Mouse (Mus musculus) lung, postnatal 36 days (tissue): ENCODE data around the gene Actr1b.

ENCODE experiments used
- DNase-seq: peaks from one replicate; pipeline ENCODE4 v3.0.0; 2022; ENCODE audit warnings: mixed read lengths

Gene Actr1b

DNA sequence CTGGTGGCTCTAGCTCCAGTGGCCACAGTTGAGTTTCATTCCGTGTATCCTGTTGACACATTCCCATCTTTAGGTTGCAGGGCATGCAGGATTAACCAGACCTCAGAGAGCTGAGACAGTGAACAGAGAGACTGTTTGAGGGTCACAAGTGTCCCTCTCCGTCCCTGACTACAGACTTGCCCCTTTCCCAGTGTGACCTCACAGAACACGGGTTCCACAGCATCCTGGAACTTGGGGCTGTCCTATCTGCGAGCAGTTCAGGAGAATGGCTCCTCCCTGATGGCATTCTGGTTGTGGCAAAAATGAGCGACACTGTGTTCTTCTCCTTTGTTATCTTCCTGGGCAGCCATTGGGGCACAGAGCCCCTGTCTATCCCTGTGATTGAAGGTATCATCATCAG is at the start of gene Actr1b:
Gene Actr1b (minus strand): TSS at position 112 of the 400 bp plus-strand sequence.
- DNase-seq = no peak

DNA sequence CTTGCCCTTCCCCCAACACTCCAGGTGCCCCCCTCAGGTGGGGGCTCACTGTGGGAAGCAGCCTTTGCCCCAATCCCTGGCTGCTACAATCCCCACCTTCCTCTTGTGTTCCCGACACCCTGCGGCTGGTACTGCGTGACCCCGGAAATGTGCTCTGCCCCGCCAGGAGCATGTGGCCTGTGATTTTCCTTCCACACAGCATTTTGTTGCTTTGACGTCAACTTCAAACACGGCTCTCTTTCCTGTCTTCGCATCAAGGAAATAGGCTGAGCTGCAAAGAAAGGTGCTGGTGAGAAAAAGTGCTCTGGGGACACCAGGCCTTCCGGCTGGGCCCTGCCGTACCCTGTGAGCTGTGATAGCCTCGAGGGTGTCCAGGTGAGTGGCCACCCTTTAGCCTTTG is 47.3 kb upstream of the Actr1b start, which contains the start of gene Zap70:
Gene Zap70 (plus strand): TSS at position 231 of the 400 bp plus-strand sequence.
- no peak for DNase-seq

DNA sequence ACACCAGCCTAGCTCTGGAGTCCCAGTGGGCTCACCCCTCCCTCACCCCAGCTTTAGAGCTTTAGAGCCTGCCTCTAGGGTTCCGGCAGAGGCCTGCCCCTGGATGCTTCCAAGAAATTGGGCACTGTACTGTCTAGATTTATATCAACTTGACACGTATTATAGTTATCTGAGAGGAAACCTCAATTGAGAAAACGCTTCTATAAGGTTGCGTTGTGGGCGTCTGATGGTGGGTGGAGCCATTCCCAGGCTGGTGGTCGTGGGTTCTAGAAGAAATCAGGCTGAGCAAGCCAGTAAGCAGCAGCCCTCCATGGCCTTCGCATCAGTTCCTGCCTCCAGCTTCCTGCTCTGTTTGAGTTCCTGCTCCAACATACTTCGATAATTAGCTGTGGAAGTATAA is 46.8 kb upstream of the Actr1b start:
- DNase-seq = no peak

DNA sequence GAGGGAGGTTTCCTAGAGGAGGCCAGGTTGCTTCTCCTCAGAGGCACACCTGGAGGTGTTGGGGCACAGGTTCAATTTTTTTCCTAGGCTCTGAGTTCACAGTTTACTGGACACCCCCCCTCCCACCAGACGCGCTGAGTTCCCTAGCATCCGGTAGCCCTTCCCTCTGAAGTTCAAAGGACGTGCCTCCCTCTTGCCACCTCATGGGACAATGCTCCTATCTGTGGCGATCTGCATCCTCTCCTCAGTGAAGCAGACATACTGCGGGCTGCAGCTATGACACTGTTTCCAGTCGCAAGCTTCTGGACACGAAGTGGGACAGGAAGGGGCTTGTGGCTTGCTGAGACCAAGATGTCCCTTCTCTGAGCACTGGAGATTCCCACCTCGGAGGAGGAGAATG is 46.2 kb upstream of the Actr1b start:
- no peak for DNase-seq

DNA sequence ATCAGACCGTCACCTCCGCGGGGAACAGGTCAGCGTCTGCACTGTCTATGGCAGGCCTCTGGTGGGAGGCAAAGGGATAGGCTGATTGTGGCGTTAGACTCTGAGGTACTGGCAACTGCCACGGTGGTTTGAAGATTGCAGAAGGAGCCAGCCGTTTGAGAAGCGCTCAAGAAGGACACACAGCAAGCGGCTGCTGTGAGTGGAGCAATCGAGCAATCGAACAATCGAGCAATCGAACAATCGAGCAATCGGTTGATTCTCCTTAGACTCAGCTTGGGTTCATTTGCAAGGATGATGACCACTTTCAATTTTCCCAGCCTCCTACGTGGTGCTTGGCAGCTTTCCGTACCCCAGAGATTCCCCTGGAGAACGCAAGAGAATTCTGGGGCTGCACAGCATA is 44.9 kb upstream of the Actr1b start:
- no peak for DNase-seq

DNA sequence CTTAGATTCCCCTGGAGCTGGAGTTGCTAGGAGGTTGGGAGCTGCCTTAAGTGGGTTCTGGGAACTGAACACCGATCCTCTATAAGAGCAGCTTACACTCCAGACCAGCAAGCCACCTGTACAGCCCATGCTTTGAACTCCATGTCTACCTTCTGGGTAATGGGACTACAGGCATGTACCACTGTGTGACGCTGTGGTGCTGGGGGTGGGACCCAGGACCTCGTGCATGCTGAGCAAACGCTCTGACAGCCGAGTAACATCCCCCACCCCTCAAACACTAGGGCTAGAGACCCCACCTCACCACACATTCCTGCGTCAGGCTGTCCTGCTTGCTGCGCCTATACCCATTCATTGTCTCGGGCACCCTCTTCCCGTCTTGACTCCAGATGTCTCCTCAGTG is 44.3 kb upstream of the Actr1b start:
- no peak for DNase-seq

DNA sequence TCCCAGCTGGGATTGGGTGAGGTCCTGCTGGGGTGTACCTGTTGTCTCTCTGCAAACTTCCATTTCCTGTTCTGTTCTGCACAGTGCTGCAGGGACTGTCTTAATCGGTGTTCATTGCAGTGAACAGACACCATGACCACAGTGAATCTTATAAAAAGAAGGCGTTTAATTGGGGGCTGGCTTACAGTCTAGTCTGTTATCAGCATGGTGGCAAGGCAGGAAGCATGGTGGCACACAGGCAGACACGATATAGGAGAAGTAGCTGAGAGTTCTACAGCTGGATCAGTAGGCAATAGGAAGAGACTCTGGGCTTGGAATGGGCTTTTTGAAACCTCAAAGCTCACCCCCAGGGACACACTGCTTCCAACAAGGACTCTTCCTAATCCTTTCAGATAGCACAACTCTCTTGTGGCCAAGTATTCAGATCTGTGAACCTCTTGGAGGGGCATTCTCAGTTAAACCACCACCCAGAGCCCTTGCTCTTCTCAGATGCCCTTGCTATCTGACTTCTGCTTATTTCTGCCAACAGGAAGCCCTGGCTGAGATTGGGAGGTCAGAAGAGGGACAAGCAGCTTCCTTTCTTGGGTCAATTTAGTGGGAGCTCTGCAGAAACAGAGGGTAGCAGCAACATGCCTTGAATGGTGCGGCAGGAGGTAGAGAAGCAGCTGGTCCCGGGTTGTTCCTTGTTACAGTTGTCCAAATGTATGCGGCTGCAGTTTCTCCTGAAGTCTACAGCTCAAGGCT is 39.9 kb upstream of the Actr1b start:
- no peak for DNase-seq

- peak; percentile 18 for DNase-seq
These were observed 32.2 kb upstream of the Actr1b start for GRCm38 (mm10) chr1:36746452-36746851.

- DNase-seq = no peak
These were observed 31.4 kb upstream of the Actr1b start for GRCm38 (mm10) chr1:36745661-36746060.

GRCm38 (mm10) chr1:36744268-36744944 is 30.2 kb upstream of the Actr1b start:
- peak; percentile 89 for DNase-seq

DNA sequence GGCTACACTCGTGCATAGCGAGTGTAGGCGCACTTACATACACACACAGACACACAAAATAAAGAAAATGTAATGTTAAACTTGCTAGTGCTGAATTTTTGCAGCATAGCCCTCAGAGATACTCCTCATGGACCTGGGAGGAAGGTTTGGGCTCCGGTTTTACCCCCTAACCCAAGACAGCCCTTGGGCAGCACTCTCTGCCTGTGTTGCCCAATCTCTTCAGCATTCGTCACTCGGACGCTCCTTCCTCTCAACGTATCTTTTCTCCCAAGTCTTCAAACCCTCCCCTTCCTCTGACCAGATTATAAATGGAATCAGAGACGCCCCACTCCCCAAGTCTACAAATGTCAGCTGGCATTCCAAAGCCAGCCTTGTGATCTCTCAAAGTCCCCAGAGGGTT is 28.8 kb upstream of the Actr1b start:
- DNase-seq = no peak

GRCm38 (mm10) chr1:36739231-36739630 is 25.0 kb upstream of the Actr1b start:
- no peak for DNase-seq

DNA sequence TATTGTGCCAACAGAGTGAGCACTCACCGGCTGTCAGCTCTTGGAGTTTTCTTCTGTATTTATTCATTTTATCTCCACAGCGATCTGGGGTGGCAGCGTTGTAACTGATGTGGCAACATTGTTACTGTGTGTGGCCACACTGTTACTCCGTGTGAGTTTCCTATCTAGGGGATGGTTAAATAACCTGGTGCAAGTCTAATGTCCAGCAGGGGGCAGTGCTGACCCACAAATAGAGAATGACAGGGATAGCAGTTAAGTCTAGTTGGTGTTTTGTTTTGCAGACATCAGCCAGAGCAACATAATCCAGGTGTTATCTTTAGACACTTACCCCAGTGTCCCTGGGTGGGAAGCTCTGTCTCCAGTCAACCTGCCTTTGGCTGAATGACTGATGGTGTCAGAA is 23.1 kb upstream of the Actr1b start:
- peak; percentile 94 for DNase-seq

- no peak for DNase-seq
These were observed 9.8 kb upstream of the Actr1b start for GRCm38 (mm10) chr1:36724057-36724431.

DNA sequence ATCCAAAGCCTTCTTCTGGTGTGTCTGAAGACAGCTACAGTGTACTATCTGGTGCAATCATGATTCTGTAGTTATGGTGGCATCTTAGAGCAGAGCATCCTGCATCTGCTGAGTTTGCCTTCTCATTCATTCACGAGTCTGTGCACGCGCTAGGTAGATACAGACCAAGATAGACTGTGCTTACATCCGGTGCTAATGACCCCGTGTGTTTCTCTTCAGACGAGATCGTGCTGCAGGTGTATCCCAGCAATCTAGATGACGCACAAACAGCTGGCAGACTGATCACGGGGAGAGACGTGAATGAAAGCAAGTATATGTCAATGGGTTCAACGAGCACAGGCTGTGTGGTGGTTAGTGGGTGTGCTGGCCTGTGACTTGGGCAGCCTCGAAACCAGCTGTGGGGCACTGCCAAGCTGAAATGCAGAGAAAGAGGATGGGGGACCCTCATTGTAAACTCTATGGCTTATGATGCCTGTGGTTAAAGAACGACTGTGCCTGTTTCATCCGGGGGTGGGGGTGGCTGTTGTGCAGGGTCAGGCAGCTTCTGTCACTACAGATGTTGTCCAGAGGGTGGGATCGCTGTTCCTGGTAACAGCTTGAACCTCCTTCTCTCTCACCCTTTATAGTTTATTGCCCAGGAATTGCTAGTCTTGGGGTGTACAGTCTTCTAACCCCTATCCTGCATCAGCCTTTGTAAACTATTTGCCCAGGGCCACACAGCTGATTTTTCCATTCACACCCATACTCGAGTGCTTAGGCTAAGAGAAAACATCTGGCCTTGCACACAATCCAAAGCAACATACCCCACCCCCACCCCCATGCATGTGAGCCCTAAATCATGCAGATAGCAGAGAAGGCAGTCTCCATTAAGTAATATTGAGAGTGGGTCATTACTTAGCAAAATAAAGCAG is 9.2 kb upstream of the Actr1b start:
- no peak for DNase-seq

DNA sequence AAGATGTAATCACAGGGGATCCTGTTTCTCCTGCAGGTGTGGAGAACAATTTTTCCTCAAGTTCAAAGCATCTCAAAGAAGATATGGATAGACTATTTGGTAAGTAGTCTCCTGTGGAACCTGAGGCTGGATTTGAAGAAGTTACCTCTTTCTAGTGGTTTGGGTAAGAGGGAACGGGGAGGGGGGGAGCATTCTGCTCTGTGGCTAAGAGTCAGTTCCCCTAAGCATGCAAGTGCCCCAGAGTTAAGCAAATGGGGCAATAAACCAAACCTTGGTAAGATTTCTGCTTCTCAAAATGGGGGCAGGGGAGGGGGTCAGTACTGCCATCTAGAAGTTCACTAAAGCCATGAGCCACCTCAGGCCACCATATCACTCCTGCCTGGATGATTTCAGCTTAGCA is 4.6 kb upstream of the Actr1b start:
- DNase-seq = no peak

- no peak for DNase-seq
These were observed 3.1 kb downstream of the Actr1b start for GRCm38 (mm10) chr1:36711104-36711503.

- peak; percentile 99 for DNase-seq
These were observed 4.4 kb downstream of the Actr1b start, which contains the start of gene 4933424G06Rik for GRCm38 (mm10) chr1:36709854-36710280. Gene 4933424G06Rik (plus strand): TSS chr1:36710149.

DNA sequence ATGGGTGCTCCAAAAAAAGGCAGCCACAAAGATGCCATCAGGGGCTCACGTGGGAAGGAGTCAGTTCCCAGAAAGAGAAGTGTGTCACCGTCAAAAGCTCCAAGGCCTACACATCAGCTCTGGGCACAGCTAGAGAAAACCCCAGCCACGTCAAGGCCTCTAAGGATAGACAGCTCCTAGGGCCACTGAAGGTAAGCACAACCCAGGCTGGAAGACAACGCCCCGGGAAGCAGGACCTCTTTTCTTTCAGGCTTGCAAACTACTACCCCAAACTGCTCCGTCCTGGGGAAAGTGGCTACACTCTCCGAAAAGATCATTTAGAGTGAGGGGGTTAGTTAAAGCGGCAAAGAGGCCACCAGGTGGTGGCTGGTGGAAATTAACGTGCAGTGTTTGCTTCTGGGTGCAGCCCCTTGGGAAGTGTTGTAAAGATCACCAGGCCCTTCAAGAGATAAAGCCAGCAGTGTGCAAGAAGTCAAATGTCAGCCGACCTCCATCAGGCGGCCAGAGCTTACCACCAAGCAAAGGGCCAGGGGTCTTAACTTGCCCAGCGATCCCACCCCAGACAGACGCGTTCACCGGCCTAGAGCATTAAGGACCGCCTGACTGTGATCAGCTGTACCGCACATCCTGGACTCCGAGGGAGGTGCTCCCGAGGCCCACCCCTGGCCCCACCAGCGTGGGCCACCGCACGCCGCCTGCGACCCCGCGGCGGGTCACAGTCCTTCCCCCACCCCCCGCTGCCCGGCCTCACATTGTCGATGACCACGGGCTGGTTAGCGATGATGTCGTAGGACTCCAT is 5.0 kb downstream of the Actr1b start:
- peak; percentile 44 for DNase-seq

- peak; percentile 7 for DNase-seq
These were observed 5.6 kb downstream of the Actr1b start for GRCm38 (mm10) chr1:36708626-36709025.

- no peak for DNase-seq
These were observed 6.4 kb downstream of the Actr1b start for GRCm38 (mm10) chr1:36707797-36708196.

DNA sequence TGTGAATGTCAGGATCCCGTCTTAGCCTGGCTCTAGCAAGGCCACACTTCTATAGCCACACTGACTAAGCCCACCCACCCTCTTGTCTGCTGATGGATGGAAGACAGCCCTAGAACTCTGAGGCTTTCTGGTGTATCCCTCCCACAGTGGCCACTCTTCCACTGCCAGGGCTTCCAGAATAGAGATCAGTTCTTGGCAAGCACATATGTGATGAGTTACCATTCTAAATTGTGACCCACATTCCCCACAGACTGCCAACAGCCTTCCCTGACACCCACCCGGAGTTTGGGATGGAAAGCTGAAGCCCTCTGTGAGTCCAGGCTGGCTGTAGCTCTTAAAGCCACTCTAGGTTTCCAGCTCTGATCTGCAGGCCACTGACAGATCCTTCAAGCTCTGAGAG is 7.1 kb downstream of the Actr1b start:
- no peak for DNase-seq
